Mouse (Mus musculus) adrenal gland (tissue): Measurements from ENCODE around the gene Zfp78.

Experiments
- intact Hi-C: fragments of 180-260 bp; cut with DNase I; formaldehyde crosslinking; loops from one replicate; pipeline ENCODE4 v1.15.1; 2025

Gene Zfp78

GRCm38 (mm10) chr7:6384011-6384410 lies 20.9 kb downstream of the Zfp78 start:
- intact Hi-C loops = no loop called here

- intact Hi-C loops = no loop called here
Observed at GRCm38 (mm10) chr7:6386995-6387394, 23.9 kb downstream of the Zfp78 start.

- intact Hi-C loops = no loop called here
Observed at GRCm38 (mm10) chr7:6388971-6389370, 25.9 kb downstream of the Zfp78 start.

GRCm38 (mm10) chr7:6389449-6389848 lies 26.4 kb downstream of the Zfp78 start:
- intact Hi-C loops = no loop called here

- intact Hi-C loops = no loop called here
Observed at GRCm38 (mm10) chr7:6397996-6398975, 35.2 kb downstream of the Zfp78 start, which contains the start of gene Smim17. TSS of gene Smim17 (plus strand) at chr7:6398715.

GRCm38 (mm10) chr7:6410043-6410442 lies 47.0 kb downstream of the Zfp78 start, which contains the start of gene Gm20715:
TSS of gene Gm20715 (plus strand) at chr7:6410277.
- intact Hi-C loops = no loop called here

- intact Hi-C loops = no loop called here
Observed at GRCm38 (mm10) chr7:6414626-6415441, 51.8 kb downstream of the Zfp78 start.

- intact Hi-C loops = no loop called here
Observed at GRCm38 (mm10) chr7:6415442-6415787, 52.3 kb downstream of the Zfp78 start.

- intact Hi-C loops = no loop called here
Observed at GRCm38 (mm10) chr7:6419894-6420293, 56.8 kb downstream of the Zfp78 start.

GRCm38 (mm10) chr7:6429381-6429780 lies 66.3 kb downstream of the Zfp78 start:
- intact Hi-C loops = no loop called here

- intact Hi-C loops = loop anchor here (2.0 to 10.0 kb wide), 2 partner anchors 72 to 264 kb away; partner anchors contain the start of gene Zim1
Observed at GRCm38 (mm10) chr7:6430342-6430741, 67.3 kb downstream of the Zfp78 start.
